10 mouse cellular contexts compared by ENCODE assay signal in genomic region chr3:82274945-82275821, GRCm38 (mm10).
A peak's percentile ranks its signal among the peaks of the same experiment; 100 is the strongest.
DNase-seq lines count a peak whose midpoint lies in the region; ATAC-seq lines count a peak whose summit lies in the region.
"Had no signal": no experiment of that assay in that cellular context is flagged by ENCODE, and none has a peak within 500 bp of the region (broad histone marks: within the 10 kb centered on the region; RNA-seq: fewer than 3 reads in every experiment).

No protein-coding gene starts in this region.

- no peaks in the 10 kb centered on the region for H3K27me3 ChIP-seq in forebrain, embryonic 13.5 days
- H3K27me3 ChIP-seq in forebrain, embryonic 11.5 days (ENCODE audit: control insufficient read depth, insufficient read depth, low read length): no peaks in the 10 kb centered on the region
- H3K27me3 ChIP-seq in midbrain, embryonic 15.5 days (replicated peaks): no peaks in the 10 kb centered on the region
- H3K27me3 ChIP-seq: embryonic facial prominence, embryonic 12.5 days had no signal

- peak; percentile 81 for ATAC-seq in forebrain, embryonic 13.5 days
- ATAC-seq in forebrain, embryonic 11.5 days (replicated peaks; ENCODE audit: low FRiP score): no peak
- peak; percentile 81 for ATAC-seq in midbrain, embryonic 15.5 days (replicated peaks)
- ATAC-seq in megakaryocyte-erythroid progenitor cell, adult 5-6 weeks (replicated peaks; ENCODE audit: low FRiP score, low TSS enrichment, poor library complexity, severe bottlenecking): no peak

- H3K4me1 ChIP-seq in forebrain, embryonic 13.5 days: peaks cover 12% of the 10 kb centered on the region
- H3K4me1 ChIP-seq in forebrain, embryonic 11.5 days (replicated peaks; ENCODE audit: control insufficient read depth, insufficient read depth, low read length): no peaks in the 10 kb centered on the region
- H3K4me1 ChIP-seq in midbrain, embryonic 15.5 days: peaks cover 15% of the 10 kb centered on the region

- no peak overlapping the region for H3K9ac ChIP-seq in forebrain, embryonic 13.5 days
- no peak overlapping the region for H3K9ac ChIP-seq in forebrain, embryonic 11.5 days (ENCODE audit: low read length)
- H3K9ac ChIP-seq in midbrain, embryonic 15.5 days: no peak overlapping the region
- H3K9ac ChIP-seq: embryonic facial prominence, embryonic 12.5 days had no signal

- 0 out of 2 replicates have a peak overlapping the region, but pooled peaks have one; percentile 2 for H3K27ac ChIP-seq in forebrain, embryonic 13.5 days
- no peak overlapping the region for H3K27ac ChIP-seq in forebrain, embryonic 11.5 days (ENCODE audit: low read depth, low read length)
- H3K27ac ChIP-seq in midbrain, embryonic 15.5 days: peak overlapping the region; percentile 55
- H3K27ac ChIP-seq: embryonic facial prominence, embryonic 12.5 days; macrophage had no signal

- 51% methylated on average over 7 of the region's 7 CpGs for WGBS in forebrain, embryonic 13.5 days
- WGBS in forebrain, embryonic 11.5 days: 75% methylated on average over 7 of the region's 7 CpGs
- 50% methylated on average over 7 of the region's 7 CpGs for WGBS in midbrain, embryonic 15.5 days

- H3K36me3 ChIP-seq in forebrain, embryonic 13.5 days (ENCODE audit: poor library complexity, severe bottlenecking): no peaks in the 10 kb centered on the region
- H3K36me3 ChIP-seq in forebrain, embryonic 11.5 days (ENCODE audit: control insufficient read depth, insufficient read depth, low read length): no peaks in the 10 kb centered on the region
- no peaks in the 10 kb centered on the region for H3K36me3 ChIP-seq in midbrain, embryonic 15.5 days (replicated peaks)
- H3K36me3 ChIP-seq: embryonic facial prominence, embryonic 12.5 days had no signal

- H3K4me2 ChIP-seq in forebrain, embryonic 13.5 days: no peak overlapping the region
- no peak overlapping the region for H3K4me2 ChIP-seq in forebrain, embryonic 11.5 days (ENCODE audit: low read depth, low read length, severe bottlenecking)
- no peak overlapping the region for H3K4me2 ChIP-seq in midbrain, embryonic 15.5 days
- H3K4me2 ChIP-seq: embryonic facial prominence, embryonic 12.5 days had no signal

- H3K4me3 ChIP-seq in forebrain, embryonic 13.5 days: no peak overlapping the region
- H3K4me3 ChIP-seq in forebrain, embryonic 11.5 days (ENCODE audit: low read depth, low read length): no peak overlapping the region
- no peak overlapping the region for H3K4me3 ChIP-seq in midbrain, embryonic 15.5 days
- H3K4me3 ChIP-seq: embryonic facial prominence, embryonic 12.5 days had no signal

- no peaks in the 10 kb centered on the region for H3K9me3 ChIP-seq in forebrain, embryonic 13.5 days (replicated peaks)
- H3K9me3 ChIP-seq in forebrain, embryonic 11.5 days (ENCODE audit: control insufficient read depth, low read length): no peaks in the 10 kb centered on the region
- no peaks in the 10 kb centered on the region for H3K9me3 ChIP-seq in midbrain, embryonic 15.5 days
- H3K9me3 ChIP-seq: embryonic facial prominence, embryonic 12.5 days had no signal

- no peak for DNase-seq in forebrain, embryonic 11.5 days (ENCODE audit: low spot score)
- DNase-seq in brain, adult 2 months (ENCODE audit: low read depth, low spot score): peak; percentile 93
- DNase-seq in heart, adult 8-10 months (ENCODE audit: low spot score): peak; percentile 48
- peak; percentile 80 for DNase-seq in kidney, postnatal 10 days
- DNase-seq in urinary bladder, postnatal 10 days (ENCODE audit: low spot score): no peak

Comparison
In these comparisons a context has a peak if more than half of its experiments do, and no peak if none do; other contexts are left out.
1. ATAC-seq: peak in forebrain, embryonic 13.5 days (single experiment) and midbrain, embryonic 15.5 days (single experiment); none in forebrain, embryonic 11.5 days (single experiment) and megakaryocyte-erythroid progenitor cell, adult 5-6 weeks (single experiment).
2. DNase-seq: peak in brain, adult 2 months (single experiment), heart, adult 8-10 months (single experiment) and kidney, postnatal 10 days (single experiment); none in forebrain, embryonic 11.5 days (single experiment) and urinary bladder, postnatal 10 days (single experiment).